Mouse (Mus musculus): ENCODE measurements around the gene Ttc29.

The Ttc29 gene

DNA sequence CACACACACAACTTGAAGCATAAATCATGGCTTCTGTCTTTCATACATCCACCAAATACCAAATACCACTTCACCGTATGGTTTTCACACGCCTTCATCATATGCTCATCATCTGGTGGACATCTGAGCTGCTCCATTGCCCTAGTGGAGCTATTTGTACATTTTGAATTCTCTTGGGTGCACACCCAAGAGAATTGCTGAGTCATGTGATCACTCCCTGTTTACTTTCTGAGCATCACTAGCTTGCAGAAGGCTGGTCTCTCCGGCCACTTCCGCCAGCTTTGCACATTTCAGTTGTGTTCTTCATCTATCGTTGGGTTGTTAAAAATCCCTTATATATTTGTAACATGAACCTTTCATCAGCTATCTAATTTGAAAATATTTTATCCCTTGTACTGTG is 65.5 kb downstream of the Ttc29 start:
- no peak for DNase-seq (ENCODE audit: low spot score in 2 of 2)

- no peak for DNase-seq (ENCODE audit: low spot score in 2 of 2)
These were observed 71.7 kb downstream of the Ttc29 start for GRCm38 (mm10) chr8:78284805-78285204.

GRCm38 (mm10) chr8:78285366-78285765 is 72.3 kb downstream of the Ttc29 start:
- DNase-seq (ENCODE audit: low spot score in 2 of 2): no peak

GRCm38 (mm10) chr8:78289374-78289971 is 76.4 kb downstream of the Ttc29 start:
- DNase-seq (ENCODE audit: low spot score in 2 of 2): no peak

- DNase-seq (ENCODE audit: low spot score in 2 of 2): no peak
These were observed 77.2 kb downstream of the Ttc29 start for GRCm38 (mm10) chr8:78290274-78290673.

- no peak for DNase-seq (ENCODE audit: low spot score in 2 of 2)
These were observed 82.4 kb downstream of the Ttc29 start for GRCm38 (mm10) chr8:78295494-78295893.

DNA sequence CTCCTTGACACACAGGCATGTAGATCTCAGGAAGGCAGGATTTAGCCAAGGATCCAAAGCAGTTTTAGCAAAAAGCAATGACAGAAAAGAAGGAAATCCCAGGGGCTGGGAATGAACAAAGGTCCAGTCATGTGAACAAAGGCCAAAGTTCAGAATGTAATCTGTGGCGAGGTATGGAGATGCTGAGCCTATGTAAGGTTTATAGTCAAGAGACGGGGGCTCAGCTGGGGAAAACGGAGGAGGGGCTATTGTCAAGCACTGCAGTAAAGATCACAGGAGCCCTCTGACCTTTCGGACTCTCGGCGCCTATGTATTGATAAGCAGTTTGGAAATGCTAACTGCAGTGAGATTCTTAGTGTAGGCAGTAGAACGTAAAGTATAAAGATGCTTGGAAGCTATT is 90.5 kb downstream of the Ttc29 start:
- DNase-seq (ENCODE audit: low spot score in 2 of 2): no peak

GRCm38 (mm10) chr8:78306604-78307003 is 93.5 kb downstream of the Ttc29 start:
- DNase-seq (ENCODE audit: low spot score in 2 of 2): no peak

DNA sequence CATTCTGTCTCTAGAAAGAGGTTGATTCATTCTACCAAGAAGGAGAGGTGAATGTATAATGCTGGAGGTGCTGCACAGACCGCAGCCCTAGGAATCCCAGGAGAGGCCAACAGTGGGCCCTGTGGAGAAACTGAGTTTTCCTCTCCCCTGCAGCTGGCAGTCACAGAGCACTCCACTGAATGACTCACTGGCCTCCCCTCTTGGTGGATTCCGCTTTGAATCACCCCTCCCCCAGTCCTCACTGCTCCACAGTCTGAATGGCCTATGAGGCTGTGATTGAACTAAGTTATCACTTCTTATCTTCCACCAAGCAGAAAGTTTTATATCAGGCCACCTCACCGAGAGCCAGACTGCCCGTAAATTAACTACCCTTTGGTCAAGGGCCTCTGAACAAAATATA is 94.0 kb downstream of the Ttc29 start:
- no peak for DNase-seq (ENCODE audit: low spot score in 2 of 2)

DNA sequence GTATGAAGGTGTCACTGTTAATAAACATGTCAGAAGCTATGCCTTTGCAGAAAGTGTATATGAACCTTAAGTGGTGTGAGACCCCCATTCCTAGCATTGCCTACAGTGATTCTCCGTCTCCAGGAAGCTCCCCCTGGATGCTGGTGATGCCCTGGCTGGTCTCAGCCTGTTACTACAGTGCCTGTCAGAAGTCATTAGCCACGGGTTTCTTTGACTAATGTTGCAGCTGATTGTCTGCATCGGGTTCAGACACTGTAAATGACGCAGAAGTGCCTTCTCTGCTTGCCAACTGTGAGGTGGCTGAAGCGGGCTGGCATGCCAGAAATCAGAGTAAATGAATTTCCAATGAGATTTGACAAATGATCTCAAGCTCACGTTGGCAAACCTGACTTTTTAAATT is 96.4 kb downstream of the Ttc29 start:
- no peak for DNase-seq (ENCODE audit: low spot score in 2 of 2)

- DNase-seq (ENCODE audit: low spot score in 2 of 2): no peak
These were observed 102.5 kb downstream of the Ttc29 start for GRCm38 (mm10) chr8:78315576-78315975.

GRCm38 (mm10) chr8:78317666-78318065 is 104.6 kb downstream of the Ttc29 start:
- no peak for DNase-seq (ENCODE audit: low spot score in 2 of 2)

DNA sequence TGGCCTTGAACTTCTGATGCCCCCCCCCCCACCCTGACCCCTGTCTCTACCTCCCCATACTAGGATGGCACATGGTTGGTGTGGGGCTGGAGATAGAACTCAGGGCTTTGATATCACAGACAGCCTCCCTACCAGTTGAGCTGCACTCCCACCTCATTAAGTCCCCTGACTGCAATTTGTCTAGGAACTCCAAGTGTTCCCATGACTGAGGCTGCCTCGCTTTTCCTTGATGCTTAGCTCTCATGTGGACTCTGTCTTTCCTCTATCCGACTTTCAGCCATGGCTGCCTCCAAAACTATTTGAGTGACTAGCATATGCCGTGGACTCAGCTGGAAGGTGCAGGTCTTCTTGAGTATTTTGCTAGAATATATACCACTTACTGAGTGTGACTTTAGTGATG is 110.3 kb downstream of the Ttc29 start:
- no peak for DNase-seq (ENCODE audit: low spot score in 2 of 2)

GRCm38 (mm10) chr8:78340689-78341529 is 127.8 kb downstream of the Ttc29 start:
- no peak for DNase-seq (ENCODE audit: low spot score in 2 of 2)

GRCm38 (mm10) chr8:78342151-78342550 is 129.1 kb downstream of the Ttc29 start:
- DNase-seq (ENCODE audit: low spot score in 2 of 2): no peak

DNA sequence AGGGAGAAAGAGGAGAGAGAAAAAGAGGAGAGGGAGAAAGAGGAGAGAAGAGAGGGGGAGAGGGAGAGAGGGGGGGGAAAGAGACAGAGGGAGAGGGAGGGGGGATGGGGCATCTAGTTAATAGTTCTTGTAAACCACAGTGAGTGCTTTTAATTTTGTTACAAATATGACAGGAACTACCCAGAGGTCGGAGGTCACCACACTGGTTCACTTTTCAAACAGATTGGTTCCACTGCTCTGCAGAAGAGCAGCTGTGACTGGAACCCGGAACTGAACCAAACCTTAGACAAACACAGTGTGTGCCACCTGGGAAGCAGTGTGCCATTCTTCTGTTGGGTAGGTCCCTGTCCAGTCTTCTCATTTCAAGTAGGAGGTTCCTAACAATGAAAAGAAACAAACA is 130.9 kb downstream of the Ttc29 start:
- DNase-seq (ENCODE audit: low spot score in 2 of 2): no peak

DNA sequence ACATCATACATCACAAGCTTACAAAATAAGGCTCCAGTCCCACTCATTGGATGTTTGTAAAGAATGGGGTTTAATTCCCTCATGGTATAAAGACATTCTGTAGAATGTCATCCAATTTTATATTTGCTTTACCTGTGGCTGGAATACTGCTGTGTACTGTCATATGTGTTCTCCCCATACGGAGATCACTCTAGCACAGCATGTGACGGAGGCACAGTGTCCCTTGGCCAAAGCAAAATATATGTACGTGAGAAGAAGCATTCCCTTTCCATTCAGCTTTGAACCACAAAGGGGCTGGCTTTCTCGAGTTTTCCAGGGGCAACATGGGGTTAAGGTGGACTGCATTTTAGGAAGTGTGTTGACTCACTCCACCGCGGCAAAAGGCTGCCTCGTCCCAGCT is 132.6 kb downstream of the Ttc29 start:
- no peak for DNase-seq (ENCODE audit: low spot score in 2 of 2)

GRCm38 (mm10) chr8:78346131-78346621 is 133.1 kb downstream of the Ttc29 start:
- DNase-seq (ENCODE audit: low spot score in 2 of 2): no peak

GRCm38 (mm10) chr8:78353902-78354301 is 140.8 kb downstream of the Ttc29 start:
- DNase-seq (ENCODE audit: low spot score in 2 of 2): no peak

DNA sequence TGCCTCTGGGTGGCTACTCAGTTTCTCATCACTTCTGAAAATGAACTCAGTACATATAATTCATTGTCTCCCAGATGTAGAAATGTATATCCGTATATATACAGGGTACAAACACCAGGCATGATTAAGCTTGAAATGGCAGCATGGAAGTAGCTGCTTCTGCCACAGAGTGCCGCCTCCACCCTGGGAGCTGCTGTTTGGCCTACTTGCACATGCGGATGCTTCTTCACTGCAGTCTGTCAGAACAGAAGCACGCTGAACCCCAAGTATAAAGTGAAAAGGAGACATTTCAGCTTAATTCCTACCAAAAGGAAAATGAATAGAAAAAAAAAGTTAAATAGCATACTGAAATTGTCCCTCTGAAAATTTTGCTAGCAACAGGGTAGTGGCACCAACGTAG is 141.7 kb downstream of the Ttc29 start:
- DNase-seq (ENCODE audit: low spot score in 2 of 2): no peak

DNA sequence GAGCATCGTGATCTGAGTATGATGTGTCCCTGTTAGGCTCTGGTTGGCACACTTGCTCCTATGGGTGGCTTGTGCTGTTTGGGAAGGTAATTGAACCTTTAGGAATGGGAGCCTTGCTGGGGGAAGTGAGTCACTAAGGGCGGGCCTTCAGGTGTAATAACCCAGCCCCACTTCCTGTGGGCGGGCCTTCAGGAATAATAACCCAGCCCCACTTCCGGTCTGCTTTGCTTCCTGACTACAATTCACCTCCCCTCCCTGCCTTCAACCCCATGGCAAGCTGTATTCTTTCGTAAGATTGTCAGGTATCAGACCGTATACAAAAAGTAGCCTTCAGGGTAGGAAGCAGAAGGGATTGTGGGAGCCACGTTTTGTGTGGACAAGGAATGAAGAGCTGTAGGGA is 177.7 kb downstream of the Ttc29 start:
- no peak for DNase-seq (ENCODE audit: low spot score in 2 of 2)

DNA sequence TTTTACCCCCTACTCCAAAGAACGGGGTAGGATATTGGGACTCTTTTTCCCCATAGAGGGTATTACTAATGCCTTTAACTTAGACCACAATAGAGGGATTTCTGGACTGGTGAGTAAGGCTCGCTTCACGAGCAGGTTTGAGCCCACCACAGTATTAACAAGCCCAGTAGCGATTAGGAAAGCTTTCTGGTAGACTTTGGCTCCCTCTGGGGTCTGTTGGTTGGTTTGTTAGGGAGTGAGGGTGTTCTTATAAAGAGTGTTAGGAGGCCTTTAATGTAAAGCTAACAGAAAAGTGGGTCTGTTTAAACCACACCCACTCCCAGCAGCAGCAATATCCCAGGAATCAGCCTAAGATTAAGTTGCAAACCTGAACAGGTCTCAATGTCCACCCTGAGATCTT is 206.2 kb downstream of the Ttc29 start:
- DNase-seq (ENCODE audit: low spot score in 2 of 2): no peak

DNA sequence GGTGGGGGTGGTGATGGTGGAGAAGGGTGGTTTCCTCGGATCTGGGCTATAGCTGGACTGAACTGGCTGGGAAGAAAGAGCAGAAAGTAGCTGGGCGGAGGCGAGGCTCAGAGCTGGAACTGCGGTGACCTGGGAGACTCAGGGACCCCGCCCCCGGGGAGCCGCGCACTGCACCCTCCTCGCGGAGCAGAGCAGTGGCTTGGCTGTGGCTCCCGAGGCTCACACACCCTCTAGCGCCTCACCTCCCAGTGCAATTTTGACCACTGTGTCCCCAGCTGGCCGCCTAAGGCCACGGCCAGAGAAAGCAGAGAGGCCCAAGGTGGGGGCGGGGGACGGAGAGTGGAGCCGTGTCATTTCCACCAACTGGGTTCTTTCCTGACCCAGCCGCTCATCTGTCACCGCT is 207.0 kb downstream of the Ttc29 start:
- DNase-seq (ENCODE audit: low spot score in 2 of 2): no peak

Measured in frontal cortex, postnatal 25 days (tissue).